Mouse (Mus musculus) liver, adult 2 months (tissue): ENCODE measurements at regions not wholly inside any gene's neighbourhood (a gene's known extent, or its start where the extent isn't known, plus 50 kb on each side); places are given as distances from the start of the nearest gene placed in this dataset.

ENCODE experiments used
- DNase-seq: peaks from one replicate; pipeline ENCODE4 v3.0.0-alpha.2; 2011; ENCODE audit warnings: low read depth, low spot score; ENCODE audit errors: extremely low read depth
- H3K27ac ChIP-seq: fragments of 200-500 bp; replicated peaks from 2 replicates; pipeline ENCODE4 v1.5.1; 2012; ENCODE audit warnings: low read depth, mild to moderate bottlenecking, control low read depth, inconsistent platforms, low read length; ENCODE audit not compliant: insufficient read depth
- H3K27me3 ChIP-seq: fragments of 200-500 bp; 2 replicates; pipeline ENCODE4 v1.6.1; 2012; ENCODE audit warnings: mild to moderate bottlenecking, moderate library complexity, low read length, inconsistent platforms; ENCODE audit not compliant: control insufficient read depth, insufficient read depth
- H3K36me3 ChIP-seq: fragments of 200-500 bp; 2 replicates; pipeline ENCODE4 v1.6.1; 2012; ENCODE audit warnings: low read length, inconsistent platforms; ENCODE audit not compliant: control insufficient read depth, insufficient read depth
- H3K4me1 ChIP-seq: fragments of 200-500 bp; 2 replicates; pipeline ENCODE4 v1.6.1; 2011; ENCODE audit warnings: low read length; ENCODE audit not compliant: control insufficient read depth, insufficient read depth
- H3K4me3 ChIP-seq: fragments of 200-500 bp; 2 replicates; pipeline ENCODE4 v1.5.1; 2011; ENCODE audit warnings: low read depth, mild to moderate bottlenecking, control low read depth, low read length, moderate library complexity; ENCODE audit not compliant: insufficient read depth
- H3K79me2 ChIP-seq: fragments of 200-500 bp; 2 replicates; pipeline ENCODE4 v1.6.1; 2012; ENCODE audit warnings: inconsistent platforms, mild to moderate bottlenecking, low read length, moderate library complexity; ENCODE audit not compliant: control insufficient read depth, insufficient read depth
- H3K9ac ChIP-seq: fragments of 200-500 bp; 2 replicates; pipeline ENCODE4 v1.6.1; 2012; ENCODE audit warnings: low read depth, mild to moderate bottlenecking, control low read depth, inconsistent platforms, low read length
- CTCF ChIP-seq: fragments of 200-500 bp; IDR thresholded peaks from 2 replicates; pipeline ENCODE4 v1.5.1; 2011; ENCODE audit warnings: low read depth, low read length, control low read depth
- POLR2A ChIP-seq: fragments of 200-500 bp; IDR thresholded peaks from 2 replicates; pipeline ENCODE4 v1.6.1; 2011; ENCODE audit warnings: low read length, control low read depth; ENCODE audit not compliant: insufficient read depth; ENCODE audit errors: extremely low read depth
- WGBS: fragments of 180-500 bp; shearing (Covaris S2); methylation state at CpG from one replicate; pipeline ENCODE4 v1.1.7; 2018; 5-methylcytosine and 5-hydroxymethylcytosine counted together

GRCm38 (mm10) chr9:122064937-122065673 is 52.0 kb upstream of the Snrk start:
- Histone ChIP-seq H3K9ac (no peak overlapping the region), H3K4me3 (no peak overlapping the region), H3K36me3 (no peaks in the 10 kb centered on the region), H3K79me2 (no peaks in the 10 kb centered on the region), H3K27ac (peak overlapping the region; percentile 79), H3K4me1 (no peaks in the 10 kb centered on the region), H3K27me3 (no peaks in the 10 kb centered on the region)
- DNase-seq: no peak
- no peak for TF ChIP-seq POLR2A
- 76% methylated on average over 13 of the region's 13 CpGs for WGBS

- no peaks in the 10 kb centered on the region for H3K36me3 ChIP-seq
- TF ChIP-seq CTCF: peak; percentile 40
- TF ChIP-seq POLR2A: no peak
- WGBS: 29% methylated on average over 5 of the region's 5 CpGs
- H3K79me2 ChIP-seq: no peaks in the 10 kb centered on the region
- H3K27ac ChIP-seq: peak overlapping the region; percentile 56
- no peak overlapping the region for H3K9ac ChIP-seq
- no peak overlapping the region for H3K4me3 ChIP-seq
- H3K4me1 ChIP-seq: peaks cover 16% of the 10 kb centered on the region
- peak; percentile 99 for DNase-seq
- H3K27me3 ChIP-seq: no peaks in the 10 kb centered on the region
These were observed 59.1 kb upstream of the Pomgnt2 start for GRCm38 (mm10) chr9:122055820-122056550.

GRCm38 (mm10) chr9:122051716-122052115 is 54.8 kb upstream of the Pomgnt2 start:
- WGBS: 86% methylated on average over 7 of the region's 7 CpGs
- Histone ChIP-seq H3K36me3 (no peaks in the 10 kb centered on the region), H3K27ac (no peak overlapping the region), H3K4me3 (no peak overlapping the region), H3K79me2 (no peaks in the 10 kb centered on the region), H3K27me3 (no peaks in the 10 kb centered on the region), H3K4me1 (peaks cover 21% of the 10 kb centered on the region), H3K9ac (no peak overlapping the region)
- DNase-seq: no peak
- TF ChIP-seq CTCF (no peak), POLR2A (no peak)

- Histone ChIP-seq H3K27me3 (no peaks in the 10 kb centered on the region), H3K4me1 (peaks cover 16% of the 10 kb centered on the region), H3K9ac (no peak overlapping the region), H3K27ac (no peak overlapping the region), H3K79me2 (no peaks in the 10 kb centered on the region), H3K36me3 (no peaks in the 10 kb centered on the region), H3K4me3 (no peak overlapping the region)
- WGBS: 59% methylated on average over 6 of the region's 6 CpGs
- DNase-seq: no peak
- no peak for TF ChIP-seq POLR2A
- TF ChIP-seq CTCF: no peak
These were observed 54.2 kb upstream of the Pomgnt2 start for GRCm38 (mm10) chr9:122051096-122051495.

GRCm38 (mm10) chr9:122048999-122049398 is 52.1 kb upstream of the Pomgnt2 start:
- no peak overlapping the region for H3K9ac ChIP-seq
- peaks cover 7% of the 10 kb centered on the region for H3K4me1 ChIP-seq
- 68% methylated on average over 5 of the region's 5 CpGs for WGBS
- no peaks in the 10 kb centered on the region for H3K79me2 ChIP-seq
- H3K27ac ChIP-seq: no peak overlapping the region
- no peak for TF ChIP-seq POLR2A
- TF ChIP-seq CTCF: no peak
- no peak overlapping the region for H3K4me3 ChIP-seq
- no peaks in the 10 kb centered on the region for H3K27me3 ChIP-seq
- DNase-seq: no peak
- no peaks in the 10 kb centered on the region for H3K36me3 ChIP-seq

- Histone ChIP-seq H3K4me1 (peaks cover 7% of the 10 kb centered on the region), H3K9ac (no peak overlapping the region), H3K36me3 (no peaks in the 10 kb centered on the region), H3K4me3 (no peak overlapping the region), H3K79me2 (no peaks in the 10 kb centered on the region), H3K27ac (no peak overlapping the region), H3K27me3 (no peaks in the 10 kb centered on the region)
- TF ChIP-seq POLR2A: no peak
- no peak for TF ChIP-seq CTCF
- 94% methylated on average over 8 of the region's 8 CpGs for WGBS
- DNase-seq: no peak
These were observed 51.2 kb upstream of the Pomgnt2 start for GRCm38 (mm10) chr9:122047962-122048625.
